Mouse (Mus musculus) megakaryocyte, embryonic 14.5 days (primary cell): Measurements from ENCODE around the gene Casq2. TPM values are rescaled to one million over a fixed set of nuclear protein-coding genes. Genes with fewer than 3 reads are reported as not detected.

ENCODE experiments used
- H3K27me3 ChIP-seq: replicated peaks from 2 replicates; pipeline ENCODE3; 2012; ENCODE audit warnings: inconsistent platforms
- H3K36me3 ChIP-seq: replicated peaks from 2 replicates; pipeline ENCODE3; 2012; ENCODE audit warnings: low read length, inconsistent platforms, mixed read lengths
- H3K4me1 ChIP-seq: 2 replicates; pipeline ENCODE4 v1.6.1; 2012; ENCODE audit warnings: inconsistent platforms
- H3K4me3 ChIP-seq: replicated peaks from 2 replicates; pipeline ENCODE3; 2012; ENCODE audit warnings: moderate library complexity, mild to moderate bottlenecking, inconsistent platforms
- H3K9me3 ChIP-seq: 2 replicates; pipeline ENCODE4 v1.6.1; 2012; ENCODE audit warnings: inconsistent platforms
- FLI1 ChIP-seq: IDR thresholded peaks from 2 replicates; pipeline ENCODE4 v1.6.1; 2012; ENCODE audit warnings: low read length, inconsistent platforms, mixed read lengths
- GATA1 ChIP-seq: IDR thresholded peaks from 3 replicates; pipeline ENCODE4 v1.6.1; 2012; ENCODE audit warnings: mixed read lengths, low read length, inconsistent platforms, borderline replicate concordance
- polyA plus RNA-seq: library from polyadenylated mRNA; stranded (reverse); fragments of >175 nt; gene quantifications from 2 replicates; pipeline ENCODE4 v1.2.3, GENCODE M21; 2012; ENCODE audit warnings: low replicate concordance; ENCODE audit not compliant: insufficient read depth

The Casq2 gene
- polyA plus RNA-seq, 1 experiment, result not detected

- H3K4me1 ChIP-seq, result no peaks in the 10 kb centered on the region
- H3K27me3 ChIP-seq, result no peaks in the 10 kb centered on the region
- TF ChIP-seq GATA1, result no peak
- TF ChIP-seq FLI1, result no peak
- no peak overlapping the region for H3K4me3 ChIP-seq
- H3K36me3 ChIP-seq, result no peaks in the 10 kb centered on the region
- peaks cover 5% of the 10 kb centered on the region; the same call in 1 of the 2 replicates for H3K9me3 ChIP-seq
Observed at GRCm38 (mm10) chr3:102071016-102071415, 15.2 kb upstream of the Casq2 start.

DNA sequence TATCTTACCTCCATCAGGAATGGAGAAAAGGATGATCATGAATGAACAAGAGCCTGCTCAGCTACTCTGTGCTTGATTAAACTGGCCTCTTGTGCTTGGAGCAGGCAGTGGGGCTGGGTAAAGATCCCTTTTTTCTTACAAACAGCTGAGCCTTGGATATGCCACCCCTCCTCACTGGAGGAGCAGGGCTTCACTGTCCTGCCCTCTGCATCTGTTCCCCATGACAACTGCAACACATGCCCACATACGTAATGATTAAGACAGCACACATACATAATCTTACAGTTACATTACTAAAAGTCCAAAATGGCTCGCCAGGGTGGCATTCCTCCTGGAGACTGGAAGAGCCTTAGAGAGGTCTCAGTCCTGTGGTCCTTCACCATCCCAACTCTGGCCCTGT lies 6.8 kb upstream of the Casq2 start:
- H3K4me3 ChIP-seq, result no peak overlapping the region

DNA sequence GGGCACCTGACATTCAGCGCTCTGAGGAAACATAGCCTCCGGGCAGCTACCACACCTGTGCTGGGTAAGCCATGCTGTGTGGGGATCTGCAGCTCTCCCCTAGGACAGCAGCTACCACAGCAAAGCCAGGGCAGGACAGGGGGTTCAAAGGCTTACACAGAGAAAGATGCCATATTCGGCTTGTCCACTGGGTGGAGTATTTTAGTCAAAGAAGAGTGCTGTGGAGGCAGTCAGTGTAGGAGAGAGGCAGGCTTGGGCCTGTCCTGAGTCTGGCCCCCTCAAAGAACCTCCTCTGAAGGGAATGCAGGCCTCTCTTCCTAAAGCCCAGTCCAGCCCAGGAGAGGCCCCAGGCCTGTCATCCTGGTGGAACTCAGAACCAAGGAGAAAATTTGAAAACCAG lies 4.4 kb upstream of the Casq2 start:
- Histone ChIP-seq H3K4me1 (peaks cover 4% of the 10 kb centered on the region; the same call in 1 of the 2 replicates), H3K27me3 (peaks cover 15% of the 10 kb centered on the region), H3K4me3 (no peak overlapping the region), H3K36me3 (no peaks in the 10 kb centered on the region), H3K9me3 (no peaks in the 10 kb centered on the region)
- TF ChIP-seq FLI1, result no peak
- TF ChIP-seq GATA1, result no peak

More for the DNA sequence above, 6.8 kb upstream of the Casq2 start:
- Histone ChIP-seq H3K4me1 (peaks cover 4% of the 10 kb centered on the region; the same call in 1 of the 2 replicates), H3K36me3 (no peaks in the 10 kb centered on the region), H3K9me3 (no peaks in the 10 kb centered on the region), H3K27me3 (peaks cover 4% of the 10 kb centered on the region)
- TF ChIP-seq GATA1 (no peak), FLI1 (no peak)

- TF ChIP-seq GATA1 (no peak), FLI1 (no peak)
- Histone ChIP-seq H3K27me3 (peaks cover 18% of the 10 kb centered on the region), H3K36me3 (no peaks in the 10 kb centered on the region), H3K4me1 (peaks cover 4% of the 10 kb centered on the region; the same call in 1 of the 2 replicates), H3K4me3 (no peak overlapping the region), H3K9me3 (no peaks in the 10 kb centered on the region)
Observed at GRCm38 (mm10) chr3:102083589-102084230, 2.5 kb upstream of the Casq2 start.

DNA sequence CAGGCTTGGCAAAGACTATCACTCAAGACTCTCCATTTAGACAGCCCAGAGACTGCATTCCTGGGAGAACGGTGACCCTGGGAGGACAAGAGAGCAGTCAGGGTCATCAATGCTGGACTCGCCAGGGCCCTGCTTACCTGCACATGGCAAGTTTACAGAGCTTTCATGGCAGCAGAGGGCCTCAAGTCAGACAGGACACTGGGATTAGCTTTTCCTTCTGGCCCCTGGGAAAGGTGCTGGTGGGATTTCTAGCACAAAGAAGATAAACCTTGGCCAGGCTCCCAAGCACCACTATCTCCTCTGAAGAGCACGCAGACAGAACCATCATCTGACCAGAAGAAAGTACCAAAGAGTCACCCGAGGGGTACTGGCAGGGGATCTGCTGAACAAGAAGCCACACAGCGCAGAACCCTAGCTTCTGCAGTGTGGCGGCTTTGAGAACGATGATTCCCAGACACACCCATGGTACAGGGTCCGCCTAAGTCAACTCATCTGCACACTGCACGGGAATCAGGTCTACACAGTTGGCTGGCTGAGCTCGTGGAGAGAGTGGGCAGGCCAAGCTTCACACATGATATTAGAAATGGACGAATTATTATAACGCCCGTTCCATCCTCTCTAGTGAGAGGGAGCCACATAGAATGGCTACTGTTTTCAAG lies 1.3 kb upstream of the Casq2 start:
- Histone ChIP-seq H3K9me3 (no peaks in the 10 kb centered on the region), H3K27me3 (peaks cover 18% of the 10 kb centered on the region), H3K36me3 (no peaks in the 10 kb centered on the region), H3K4me3 (no peak overlapping the region), H3K4me1 (peaks cover 4% of the 10 kb centered on the region; the same call in 1 of the 2 replicates)
- TF ChIP-seq FLI1, result no peak
- TF ChIP-seq GATA1, result no peak

- TF ChIP-seq GATA1, result no peak
- no peak for TF ChIP-seq FLI1
- peaks cover 18% of the 10 kb centered on the region for H3K27me3 ChIP-seq
Observed at GRCm38 (mm10) chr3:102085719-102086118, 496 bp upstream of the Casq2 start.

GRCm38 (mm10) chr3:102094841-102095240 lies 8.6 kb downstream of the Casq2 start:
- no peak for TF ChIP-seq FLI1
- no peak for TF ChIP-seq GATA1
- Histone ChIP-seq H3K27me3 (no peaks in the 10 kb centered on the region), H3K9me3 (peaks cover 6% of the 10 kb centered on the region), H3K4me1 (no peaks in the 10 kb centered on the region), H3K4me3 (no peak overlapping the region), H3K36me3 (no peaks in the 10 kb centered on the region)

More at GRCm38 (mm10) chr3:102085719-102086118, 496 bp upstream of the Casq2 start:
- Histone ChIP-seq H3K4me1 (peaks cover 4% of the 10 kb centered on the region; the same call in 1 of the 2 replicates), H3K9me3 (no peaks in the 10 kb centered on the region), H3K4me3 (no peak overlapping the region), H3K36me3 (no peaks in the 10 kb centered on the region)

DNA sequence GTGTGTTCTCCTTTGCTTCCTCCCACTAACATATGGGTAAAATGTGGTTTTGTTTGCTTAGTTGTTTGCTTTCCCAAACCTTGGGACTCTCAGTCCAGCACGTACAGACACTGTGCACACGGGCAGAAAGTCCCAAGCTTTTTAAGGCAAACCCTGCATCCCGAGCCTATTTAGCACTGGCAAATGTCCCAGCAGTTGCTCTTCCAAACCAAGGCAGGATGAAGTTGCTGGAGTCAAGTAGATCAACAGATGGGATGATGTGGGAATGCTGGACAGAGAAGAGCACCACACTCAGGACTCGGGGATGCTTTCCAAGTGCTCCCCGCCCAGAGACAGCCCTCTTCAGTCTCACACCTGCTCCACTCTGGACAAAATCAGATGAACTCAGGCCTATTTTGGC lies 9.2 kb downstream of the Casq2 start:
- Histone ChIP-seq H3K4me3 (no peak overlapping the region), H3K9me3 (peaks cover 6% of the 10 kb centered on the region), H3K27me3 (no peaks in the 10 kb centered on the region), H3K36me3 (no peaks in the 10 kb centered on the region), H3K4me1 (no peaks in the 10 kb centered on the region)
- TF ChIP-seq GATA1, result no peak
- TF ChIP-seq FLI1, result no peak

- no peak overlapping the region for H3K4me3 ChIP-seq
- H3K4me1 ChIP-seq, result no peaks in the 10 kb centered on the region
- TF ChIP-seq GATA1, result no peak
- TF ChIP-seq FLI1, result no peak
- H3K27me3 ChIP-seq, result no peaks in the 10 kb centered on the region
- H3K9me3 ChIP-seq, result peaks cover 6% of the 10 kb centered on the region
- no peaks in the 10 kb centered on the region for H3K36me3 ChIP-seq
Observed at GRCm38 (mm10) chr3:102096366-102096765, 10.2 kb downstream of the Casq2 start.

DNA sequence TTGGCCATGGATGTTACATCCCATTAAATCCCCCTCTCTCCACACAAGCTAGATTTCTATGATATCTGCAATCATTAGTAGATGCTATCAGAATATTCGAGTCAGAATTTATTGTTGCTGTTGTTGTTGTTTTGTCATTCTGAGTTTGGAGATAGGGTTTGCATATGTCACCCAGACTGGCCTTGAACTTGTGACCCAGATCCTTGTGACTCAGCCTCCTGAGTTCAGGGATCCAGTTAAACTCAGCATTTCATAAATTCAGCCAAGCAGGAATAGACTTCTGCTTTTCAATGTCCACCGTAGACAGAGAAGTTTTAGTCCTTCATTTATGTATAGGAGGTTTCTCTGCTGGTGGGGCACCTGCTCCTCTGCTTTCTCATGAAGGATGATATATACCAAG lies 10.8 kb downstream of the Casq2 start:
- Histone ChIP-seq H3K9me3 (peaks cover 6% of the 10 kb centered on the region), H3K4me3 (no peak overlapping the region), H3K27me3 (no peaks in the 10 kb centered on the region), H3K36me3 (no peaks in the 10 kb centered on the region), H3K4me1 (no peaks in the 10 kb centered on the region)
- TF ChIP-seq GATA1 (no peak), FLI1 (no peak)
